Mouse (Mus musculus) C2C12 (cell line): Measurements from ENCODE around the gene Tenm4.

ENCODE experiments used
- CTCF ChIP-seq: IDR thresholded peaks from one replicate; pipeline ENCODE4 v1.5.1; 2011; ENCODE audit not compliant: control insufficient read depth, insufficient read depth, insufficient read length
- MAX ChIP-seq: IDR thresholded peaks from one replicate; pipeline ENCODE4 v1.6.1; 2011; ENCODE audit warnings: mild to moderate bottlenecking, control low read depth
- MYOD1 ChIP-seq: IDR thresholded peaks from one replicate; pipeline ENCODE4 v1.6.1; 2011; ENCODE audit warnings: low read depth; ENCODE audit not compliant: control insufficient read depth, insufficient read length
- MYOG ChIP-seq: IDR thresholded peaks from one replicate; pipeline ENCODE4 v1.6.1; 2011; ENCODE audit not compliant: control insufficient read depth, insufficient read length; ENCODE audit errors: extremely low read depth
- USF1 ChIP-seq: IDR thresholded peaks from one replicate; pipeline ENCODE4 v1.6.1; 2011; ENCODE audit warnings: low read depth, mild to moderate bottlenecking, control low read depth, moderate library complexity

- TF ChIP-seq CTCF (no peak), USF1 (no peak), MYOG (no peak), MAX (no peak), MYOD1 (no peak)
These were observed 18.6 kb upstream of the Tenm4 start for GRCm38 (mm10) chr7:96152431-96152830.
